Mouse (Mus musculus): ENCODE measurements at regions not wholly inside any gene's neighbourhood (a gene's known extent, or its start where the extent isn't known, plus 50 kb on each side); places are given as distances from the start of the nearest gene placed in this dataset.
A peak's percentile ranks its signal among the peaks of the same experiment; 100 is the strongest.

DNA sequence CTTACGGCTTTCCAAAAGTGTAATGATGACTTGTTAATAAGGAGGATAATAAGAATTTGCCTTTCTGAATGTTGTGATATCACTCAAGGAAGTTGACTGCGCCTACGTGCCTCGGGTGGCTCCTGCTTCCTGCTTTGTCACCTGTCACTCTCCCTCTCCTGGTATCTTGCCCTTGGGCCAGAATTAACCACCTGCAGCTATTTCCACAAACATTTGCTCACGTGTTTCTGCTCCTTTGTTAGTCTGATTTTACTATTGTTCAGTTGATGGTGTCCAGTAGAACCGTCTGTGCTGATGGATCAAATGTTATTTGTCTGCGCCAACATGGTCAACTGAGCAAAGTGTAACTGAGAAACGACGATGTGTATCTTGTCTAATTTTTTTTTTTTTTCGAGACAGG lies 193.4 kb upstream of the Prdm1 start:
- no peaks in the 10 kb centered on the region for H3K9me3 ChIP-seq (ENCODE audit: control insufficient read depth, low read length)
- H3K9ac ChIP-seq (replicated peaks; ENCODE audit: low read length) = no peak overlapping the region
- no peak overlapping the region for H3K4me3 ChIP-seq (replicated peaks; ENCODE audit: low read depth, low read length)
- whole genome bisulfite sequencing = 89% methylated on average over 10 of the region's 10 CpGs
- H3K27ac ChIP-seq (replicated peaks; ENCODE audit: low read depth, low read length) = no peak overlapping the region
- no peaks in the 10 kb centered on the region for H3K27me3 ChIP-seq (ENCODE audit: control insufficient read depth, insufficient read depth, low read length)
- H3K4me2 ChIP-seq (ENCODE audit: low read length) = no peak overlapping the region
- no peaks in the 10 kb centered on the region for H3K36me3 ChIP-seq (ENCODE audit: control insufficient read depth, insufficient read depth, low read length)
- no peak for ATAC-seq (ENCODE audit: low FRiP score, low TSS enrichment)
- no peaks in the 10 kb centered on the region for H3K4me1 ChIP-seq (ENCODE audit: control insufficient read depth, insufficient read depth, low read length)
- DNase-seq = no peak

DNA sequence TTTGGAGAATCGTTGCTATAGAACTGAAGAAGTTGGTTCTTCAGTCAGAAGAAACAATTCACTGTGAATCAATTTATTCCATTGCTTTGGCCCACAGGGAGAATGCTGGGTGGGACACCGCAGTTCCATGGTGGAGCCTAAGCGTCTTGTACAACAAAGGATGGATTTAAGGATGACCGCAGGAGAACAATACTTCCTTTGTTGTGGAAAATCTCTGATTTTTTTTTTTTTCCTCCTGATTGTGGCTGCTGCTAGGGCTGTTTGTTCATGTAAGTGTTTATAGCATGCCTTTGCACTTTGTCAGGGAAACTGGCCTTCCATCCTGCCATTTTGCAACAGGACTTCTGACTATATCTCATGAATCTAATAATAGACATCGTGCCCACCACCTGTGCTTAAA lies 188.3 kb upstream of the Prdm1 start:
- ATAC-seq (ENCODE audit: low FRiP score, low TSS enrichment) = no peak
- Histone ChIP-seq H3K9ac (replicated peaks; ENCODE audit: low read length) (no peak overlapping the region), H3K9me3 (ENCODE audit: control insufficient read depth, low read length) (no peaks in the 10 kb centered on the region), H3K4me1 (ENCODE audit: control insufficient read depth, insufficient read depth, low read length) (no peaks in the 10 kb centered on the region), H3K27ac (replicated peaks; ENCODE audit: low read depth, low read length) (no peak overlapping the region), H3K27me3 (ENCODE audit: control insufficient read depth, insufficient read depth, low read length) (no peaks in the 10 kb centered on the region), H3K4me3 (replicated peaks; ENCODE audit: low read depth, low read length) (no peak overlapping the region), H3K4me2 (ENCODE audit: low read length) (no peak overlapping the region), H3K36me3 (ENCODE audit: control insufficient read depth, insufficient read depth, low read length) (no peaks in the 10 kb centered on the region)
- WGBS = 25% methylated on average over 5 of the region's 5 CpGs
- no peak for DNase-seq

DNA sequence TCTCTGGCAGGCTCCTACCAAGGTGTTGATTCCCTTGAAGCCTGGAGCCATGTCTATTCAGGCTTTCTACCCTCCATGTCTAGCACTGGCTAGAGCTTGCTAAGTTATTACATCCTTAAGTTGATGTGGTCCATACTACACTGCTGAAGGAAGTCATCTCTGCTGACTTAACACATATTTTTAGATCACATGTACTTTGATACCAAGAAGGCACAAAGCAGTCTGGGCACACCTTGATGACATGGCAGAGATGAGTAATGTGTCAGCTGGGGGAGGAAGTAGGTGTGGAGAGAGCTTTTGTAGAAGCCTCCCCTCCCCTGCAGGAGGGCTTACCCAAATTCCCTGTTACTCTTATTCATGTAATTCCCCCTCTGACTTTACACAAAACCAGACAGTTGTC lies 187.6 kb upstream of the Prdm1 start:
- no peak overlapping the region for H3K9ac ChIP-seq (replicated peaks; ENCODE audit: low read length)
- no peaks in the 10 kb centered on the region for H3K9me3 ChIP-seq (ENCODE audit: control insufficient read depth, low read length)
- DNase-seq = no peak
- no peaks in the 10 kb centered on the region for H3K4me1 ChIP-seq (ENCODE audit: control insufficient read depth, insufficient read depth, low read length)
- H3K27ac ChIP-seq (replicated peaks; ENCODE audit: low read depth, low read length) = no peak overlapping the region
- H3K4me3 ChIP-seq (replicated peaks; ENCODE audit: low read depth, low read length) = no peak overlapping the region
- H3K27me3 ChIP-seq (ENCODE audit: control insufficient read depth, insufficient read depth, low read length) = no peaks in the 10 kb centered on the region
- H3K36me3 ChIP-seq (ENCODE audit: control insufficient read depth, insufficient read depth, low read length) = no peaks in the 10 kb centered on the region
- no peak for ATAC-seq (ENCODE audit: low FRiP score, low TSS enrichment)
- H3K4me2 ChIP-seq (ENCODE audit: low read length) = no peak overlapping the region

DNA sequence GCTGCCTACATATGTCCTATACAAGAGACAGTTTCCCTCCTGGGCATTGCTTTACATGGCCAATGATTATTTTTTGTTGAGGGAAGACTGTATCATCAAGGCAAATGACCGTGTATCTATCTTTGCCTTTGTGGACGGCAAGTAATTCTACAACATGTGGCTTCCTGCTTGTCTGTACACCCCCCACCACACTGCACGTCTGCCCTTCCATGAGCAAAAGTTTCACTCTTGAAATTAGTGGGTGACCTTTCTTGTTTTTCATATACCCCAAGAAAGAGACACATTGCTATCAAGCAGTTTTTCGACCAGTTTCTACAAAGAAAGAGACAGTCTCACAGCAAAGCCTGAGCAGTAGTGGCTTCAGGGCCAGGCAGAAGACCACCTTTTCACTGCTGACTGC lies 180.5 kb upstream of the Prdm1 start:
- Histone ChIP-seq H3K4me1 (ENCODE audit: control insufficient read depth, insufficient read depth, low read length) (no peaks in the 10 kb centered on the region), H3K27ac (replicated peaks; ENCODE audit: low read depth, low read length) (no peak overlapping the region), H3K4me3 (replicated peaks; ENCODE audit: low read depth, low read length) (no peak overlapping the region), H3K9ac (replicated peaks; ENCODE audit: low read length) (no peak overlapping the region), H3K27me3 (ENCODE audit: control insufficient read depth, insufficient read depth, low read length) (no peaks in the 10 kb centered on the region), H3K4me2 (ENCODE audit: low read length) (no peak overlapping the region), H3K36me3 (ENCODE audit: control insufficient read depth, insufficient read depth, low read length) (no peaks in the 10 kb centered on the region), H3K9me3 (ENCODE audit: control insufficient read depth, low read length) (no peaks in the 10 kb centered on the region)
- no peak for ATAC-seq (ENCODE audit: low FRiP score, low TSS enrichment)
- DNase-seq = no peak
- 91% methylated on average over 4 of the region's 4 CpGs for WGBS

DNA sequence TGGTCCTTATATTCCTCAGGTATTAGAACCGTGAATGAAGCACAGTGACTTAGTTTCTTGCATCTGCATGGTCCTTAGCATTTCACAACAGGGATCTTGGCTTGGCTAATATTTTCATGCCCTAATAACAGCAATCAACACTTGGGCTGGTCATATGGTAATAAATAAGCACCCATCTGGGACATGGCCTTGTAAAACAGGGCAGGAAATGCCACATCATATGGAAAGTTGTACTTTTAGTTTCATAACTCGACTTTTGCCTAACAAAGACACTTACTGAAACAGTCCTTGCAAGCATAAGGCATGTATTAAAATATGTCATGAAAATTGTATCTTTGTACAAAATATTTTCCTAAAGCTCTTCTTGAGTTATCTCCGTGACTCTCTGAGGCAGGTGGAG lies 175.8 kb upstream of the Prdm1 start:
- DNase-seq = no peak
- Histone ChIP-seq H3K9me3 (ENCODE audit: control insufficient read depth, low read length) (no peaks in the 10 kb centered on the region), H3K4me2 (ENCODE audit: low read length) (no peak overlapping the region), H3K27ac (replicated peaks; ENCODE audit: low read depth, low read length) (no peak overlapping the region), H3K9ac (replicated peaks; ENCODE audit: low read length) (no peak overlapping the region), H3K4me3 (replicated peaks; ENCODE audit: low read depth, low read length) (no peak overlapping the region), H3K4me1 (ENCODE audit: control insufficient read depth, insufficient read depth, low read length) (no peaks in the 10 kb centered on the region), H3K27me3 (ENCODE audit: control insufficient read depth, insufficient read depth, low read length) (no peaks in the 10 kb centered on the region), H3K36me3 (ENCODE audit: control insufficient read depth, insufficient read depth, low read length) (no peaks in the 10 kb centered on the region)
- no peak for ATAC-seq (ENCODE audit: low FRiP score, low TSS enrichment)
- WGBS = 90% methylated on average over 3 of the region's 3 CpGs

DNA sequence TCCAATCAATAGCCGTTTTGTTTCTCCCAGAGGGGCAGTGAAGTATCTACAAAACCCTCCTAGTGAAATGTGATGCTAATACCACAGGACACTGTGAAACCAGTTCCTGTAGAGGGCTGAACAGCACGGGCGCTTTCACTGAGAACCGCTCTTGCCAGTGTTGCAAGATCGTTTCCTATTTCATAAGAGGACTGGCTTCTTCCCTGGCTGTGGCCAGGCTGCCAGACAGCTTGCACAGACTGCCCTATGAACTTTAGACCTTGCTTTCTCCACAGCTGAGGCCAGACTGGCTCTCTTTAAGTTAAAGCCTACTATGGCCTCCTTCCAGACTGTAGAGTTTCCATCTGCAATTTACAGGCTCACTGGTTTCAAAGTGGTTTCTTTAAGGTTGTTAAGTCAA lies 173.8 kb upstream of the Prdm1 start:
- Histone ChIP-seq H3K4me1 (ENCODE audit: control insufficient read depth, insufficient read depth, low read length) (no peaks in the 10 kb centered on the region), H3K9ac (replicated peaks; ENCODE audit: low read length) (no peak overlapping the region), H3K4me3 (replicated peaks; ENCODE audit: low read depth, low read length) (no peak overlapping the region), H3K36me3 (ENCODE audit: control insufficient read depth, insufficient read depth, low read length) (no peaks in the 10 kb centered on the region), H3K9me3 (ENCODE audit: control insufficient read depth, low read length) (no peaks in the 10 kb centered on the region), H3K27ac (replicated peaks; ENCODE audit: low read depth, low read length) (no peak overlapping the region), H3K27me3 (ENCODE audit: control insufficient read depth, insufficient read depth, low read length) (no peaks in the 10 kb centered on the region), H3K4me2 (ENCODE audit: low read length) (no peak overlapping the region)
- 83% methylated on average over 5 of the region's 5 CpGs for WGBS
- ATAC-seq (ENCODE audit: low FRiP score, low TSS enrichment) (no peak), DNase-seq (no peak)

DNA sequence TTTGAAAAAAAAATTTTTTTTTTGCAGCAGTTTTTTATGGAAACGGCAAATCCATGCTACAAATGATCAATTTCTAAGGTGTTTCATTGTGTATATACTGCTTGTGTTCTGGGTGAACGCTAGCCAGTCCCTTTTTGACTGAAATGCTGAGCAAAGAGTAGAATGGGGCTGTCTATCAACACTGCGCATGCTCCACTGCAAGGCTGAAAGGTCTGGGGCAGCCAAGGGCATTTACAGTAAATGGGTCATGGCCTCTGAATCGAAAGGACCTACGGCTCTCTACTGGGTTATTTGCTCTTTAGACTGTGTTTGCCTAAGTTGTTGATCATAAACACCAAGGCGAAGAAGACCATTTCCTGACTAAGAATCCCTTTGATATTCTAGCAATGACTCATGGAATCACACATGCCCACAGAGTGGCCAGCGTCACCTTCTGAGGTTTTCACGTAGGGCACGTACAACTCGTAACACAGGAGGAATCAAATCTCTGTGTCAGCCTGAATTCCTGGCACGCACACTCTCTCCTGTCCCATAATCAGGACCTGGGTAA lies 171.8 kb upstream of the Prdm1 start:
- no peak overlapping the region for H3K4me3 ChIP-seq (replicated peaks; ENCODE audit: low read depth, low read length)
- H3K9me3 ChIP-seq (ENCODE audit: control insufficient read depth, low read length) = no peaks in the 10 kb centered on the region
- ATAC-seq (ENCODE audit: low FRiP score, low TSS enrichment) (no peak), DNase-seq (no peak)
- no peak overlapping the region for H3K9ac ChIP-seq (replicated peaks; ENCODE audit: low read length)
- H3K36me3 ChIP-seq (ENCODE audit: control insufficient read depth, insufficient read depth, low read length) = no peaks in the 10 kb centered on the region
- H3K4me2 ChIP-seq (ENCODE audit: low read length) = no peak overlapping the region
- no peaks in the 10 kb centered on the region for H3K27me3 ChIP-seq (ENCODE audit: control insufficient read depth, insufficient read depth, low read length)
- H3K27ac ChIP-seq (replicated peaks; ENCODE audit: low read depth, low read length) = no peak overlapping the region
- 90% methylated on average over 11 of the region's 11 CpGs for WGBS
- no peaks in the 10 kb centered on the region for H3K4me1 ChIP-seq (ENCODE audit: control insufficient read depth, insufficient read depth, low read length)

DNA sequence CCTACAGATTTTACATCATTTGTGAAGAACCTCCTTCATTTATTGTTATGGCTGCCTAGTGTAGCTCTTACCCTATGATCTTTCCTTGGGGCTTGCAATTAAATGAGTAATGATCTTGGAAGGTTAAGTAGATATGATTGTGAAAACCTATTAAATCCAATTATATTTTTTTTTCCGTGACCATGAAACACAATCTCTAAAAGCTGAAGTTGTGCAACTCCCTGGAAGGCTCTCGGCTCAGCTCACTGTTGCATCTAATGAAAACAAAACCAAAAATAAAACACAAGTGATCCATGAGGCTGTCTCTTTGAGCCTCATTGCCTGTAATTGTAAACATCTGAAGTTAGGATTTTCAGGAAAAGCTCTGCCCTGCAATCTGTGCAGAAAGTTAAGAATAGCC lies 169.7 kb upstream of the Prdm1 start:
- H3K9me3 ChIP-seq (ENCODE audit: control insufficient read depth, low read length) = no peaks in the 10 kb centered on the region
- H3K4me2 ChIP-seq (ENCODE audit: low read length) = no peak overlapping the region
- H3K27me3 ChIP-seq (ENCODE audit: control insufficient read depth, insufficient read depth, low read length) = no peaks in the 10 kb centered on the region
- H3K4me1 ChIP-seq (ENCODE audit: control insufficient read depth, insufficient read depth, low read length) = no peaks in the 10 kb centered on the region
- DNase-seq = no peak
- ATAC-seq (ENCODE audit: low FRiP score, low TSS enrichment) = no peak
- no peak overlapping the region for H3K27ac ChIP-seq (replicated peaks; ENCODE audit: low read depth, low read length)
- H3K36me3 ChIP-seq (ENCODE audit: control insufficient read depth, insufficient read depth, low read length) = no peaks in the 10 kb centered on the region
- H3K4me3 ChIP-seq (replicated peaks; ENCODE audit: low read depth, low read length) = no peak overlapping the region
- WGBS = 92% methylated on average over 2 of the region's 2 CpGs
- no peak overlapping the region for H3K9ac ChIP-seq (replicated peaks; ENCODE audit: low read length)

DNA sequence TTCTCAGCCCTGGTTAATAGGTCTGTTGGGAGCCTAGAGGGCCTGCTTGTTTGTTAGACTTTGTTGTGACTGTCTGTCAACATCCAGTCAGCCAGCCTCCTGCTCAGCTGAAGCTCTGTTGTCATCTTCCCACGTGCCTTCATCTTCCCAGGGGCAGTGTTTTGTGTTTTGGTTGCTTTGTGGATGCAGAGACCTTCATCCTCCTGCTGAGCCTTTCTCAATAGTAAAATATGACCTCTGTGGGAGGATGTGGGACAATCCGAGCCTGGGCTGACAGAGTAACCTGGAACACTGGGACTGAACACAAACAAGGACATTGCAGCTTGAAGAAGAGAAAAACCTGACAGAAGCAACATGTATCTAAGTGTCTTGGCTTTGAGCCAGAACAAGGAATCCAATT lies 168.7 kb upstream of the Prdm1 start:
- 28% methylated on average over 2 of the region's 2 CpGs for WGBS
- H3K27ac ChIP-seq (replicated peaks; ENCODE audit: low read depth, low read length) = no peak overlapping the region
- ATAC-seq (ENCODE audit: low FRiP score, low TSS enrichment) (no peak), DNase-seq (peak; percentile 6)
- no peaks in the 10 kb centered on the region for H3K9me3 ChIP-seq (ENCODE audit: control insufficient read depth, low read length)
- H3K4me1 ChIP-seq (ENCODE audit: control insufficient read depth, insufficient read depth, low read length) = no peaks in the 10 kb centered on the region
- H3K4me3 ChIP-seq (replicated peaks; ENCODE audit: low read depth, low read length) = no peak overlapping the region
- H3K27me3 ChIP-seq (ENCODE audit: control insufficient read depth, insufficient read depth, low read length) = no peaks in the 10 kb centered on the region
- H3K9ac ChIP-seq (replicated peaks; ENCODE audit: low read length) = no peak overlapping the region
- H3K4me2 ChIP-seq (ENCODE audit: low read length) = no peak overlapping the region
- H3K36me3 ChIP-seq (ENCODE audit: control insufficient read depth, insufficient read depth, low read length) = no peaks in the 10 kb centered on the region
